Mouse (Mus musculus): ENCODE data around the gene Ang. TPM values are rescaled to one million over a fixed set of nuclear protein-coding genes. Genes with fewer than 3 reads are reported as not detected.

The Ang gene
- 10 to 100 TPM; 14.3 to 22.4 TPM for total RNA-seq (2021)
- long read RNA-seq, experiment 1, transcript Ang-201 (2 exons, 1,094 nt): major isoform, 9 of 13 reads
- long read RNA-seq, experiment 1, partial matches to known transcripts: 0 of 13 reads
- long read RNA-seq, experiment 1, other reads (novel, unspliced or antisense): 3 of 13 reads
- long read RNA-seq, experiment 2, partial matches to known transcripts: 0 of 3 reads
- long read RNA-seq, experiment 2, other reads (novel, unspliced or antisense): 0 of 3 reads

DNA sequence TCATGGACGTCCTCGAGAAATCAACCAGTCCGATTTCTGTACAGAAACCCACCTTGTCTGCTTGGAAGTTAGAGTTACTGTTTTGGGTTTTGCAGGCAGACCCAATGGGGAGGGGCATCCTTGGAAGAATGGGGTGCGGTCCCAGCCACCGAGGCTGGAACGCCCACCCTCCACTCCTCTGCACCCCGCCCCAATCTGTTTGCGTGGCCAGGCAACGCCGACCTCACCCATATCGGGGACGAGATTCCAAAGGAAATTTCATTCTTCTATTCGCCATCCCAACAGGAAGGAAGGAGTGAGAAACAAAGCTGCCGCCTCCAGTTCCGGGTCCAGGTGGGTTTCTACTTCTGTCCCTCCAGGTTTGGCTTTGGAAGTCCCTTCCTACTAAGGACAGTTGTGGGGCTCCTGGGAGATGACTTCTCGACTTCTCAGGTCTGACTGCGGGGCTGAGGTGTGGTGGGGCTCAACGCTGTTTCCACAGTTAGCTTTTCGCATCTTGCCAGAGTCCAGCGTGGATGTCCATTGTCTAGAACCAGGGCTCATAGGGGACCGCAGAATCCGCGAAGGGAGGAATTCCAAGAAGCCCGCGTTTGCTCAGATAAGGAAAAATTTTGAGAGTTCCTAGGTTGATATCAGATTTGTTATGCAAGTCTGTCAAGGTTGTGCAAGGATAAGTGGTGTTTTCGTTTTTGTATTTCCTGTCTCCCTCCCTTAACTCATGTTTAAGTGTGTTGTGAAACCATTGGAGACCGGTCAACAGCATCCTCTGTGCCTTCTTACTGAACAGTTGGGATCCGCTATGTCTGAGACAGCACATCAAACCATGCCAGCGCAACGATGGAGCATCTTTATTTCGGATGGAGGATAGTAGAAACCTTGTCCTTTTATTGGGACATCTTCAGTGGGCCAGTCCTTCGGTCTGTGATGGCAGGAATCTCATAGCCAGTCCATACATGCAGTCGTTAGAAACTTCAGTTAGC lies at the start of gene Ang, which contains the start of gene Rnase4:
Gene Ang (plus strand): TSS at position 230 of the 980 bp plus-strand sequence.
Gene Rnase4 (plus strand): TSS at position 157 of the 980 bp plus-strand sequence.
- DNase-seq: peak; percentile 56

DNA sequence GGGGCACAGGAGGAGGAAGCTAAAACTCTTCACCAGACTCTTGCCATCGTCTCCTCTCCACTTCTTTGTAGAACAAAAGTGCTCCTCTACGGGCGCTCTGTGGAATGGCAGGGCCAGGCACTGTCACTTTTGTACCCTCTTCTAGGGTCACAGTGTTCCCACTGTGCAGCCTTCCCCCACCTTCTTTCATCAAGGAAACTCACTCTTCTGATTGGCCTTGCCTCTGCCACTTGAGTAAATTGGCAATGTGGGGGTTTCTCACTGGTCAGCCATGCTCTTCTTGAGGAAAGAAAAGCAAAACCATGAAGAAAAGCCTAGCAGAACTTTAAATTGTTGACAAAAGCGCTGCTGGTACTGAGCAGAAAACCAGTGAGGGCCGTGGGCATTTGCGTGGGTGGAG lies 49.2 kb upstream of the Ang start, which contains the start of gene Rnase9:
Gene Rnase9 (minus strand): TSS at position 101 of the 400 bp plus-strand sequence.
- no peak for DNase-seq

DNA sequence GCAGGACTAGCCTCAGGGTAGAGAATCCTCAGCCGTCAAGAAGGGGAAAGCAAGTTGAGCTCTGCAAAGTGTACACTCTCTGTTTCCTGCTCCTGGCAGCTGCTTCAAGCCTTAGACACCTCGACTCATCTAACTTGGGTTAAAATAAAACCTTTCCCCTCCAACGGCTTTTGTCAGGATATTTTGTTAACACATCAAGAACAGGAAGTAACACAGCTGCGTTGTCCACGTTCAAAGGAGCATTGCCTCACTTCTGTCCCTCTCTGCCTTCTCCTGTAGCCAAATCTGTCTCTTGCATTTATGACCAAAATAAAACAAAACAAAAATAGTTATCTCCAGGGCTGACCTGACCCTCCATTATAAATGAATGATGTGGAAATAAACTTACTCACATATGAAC lies 43.1 kb upstream of the Ang start:
- no peak for DNase-seq

DNA sequence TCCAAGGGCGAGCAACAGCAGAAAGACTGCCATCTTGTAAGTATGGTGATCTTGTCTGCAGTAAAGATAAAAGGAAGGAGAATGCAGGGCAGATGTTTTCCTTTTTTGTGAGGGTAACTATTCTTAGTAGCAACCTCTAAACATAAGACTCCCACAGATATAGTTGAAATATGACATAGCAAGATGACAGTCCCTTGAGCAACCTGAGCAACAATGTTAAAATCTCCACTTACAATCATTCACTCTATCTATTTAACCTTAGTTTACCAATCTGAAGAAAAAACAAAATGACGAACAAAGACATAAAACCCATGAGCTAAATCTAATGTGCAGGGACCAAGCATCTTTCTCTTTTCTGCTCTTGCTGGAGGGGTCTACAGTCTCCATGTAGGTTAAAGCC lies 40.9 kb upstream of the Ang start, which contains the start of gene Rnase11:
Gene Rnase11 (minus strand): TSS at position 101 of the 400 bp plus-strand sequence.
- no peak for DNase-seq

DNA sequence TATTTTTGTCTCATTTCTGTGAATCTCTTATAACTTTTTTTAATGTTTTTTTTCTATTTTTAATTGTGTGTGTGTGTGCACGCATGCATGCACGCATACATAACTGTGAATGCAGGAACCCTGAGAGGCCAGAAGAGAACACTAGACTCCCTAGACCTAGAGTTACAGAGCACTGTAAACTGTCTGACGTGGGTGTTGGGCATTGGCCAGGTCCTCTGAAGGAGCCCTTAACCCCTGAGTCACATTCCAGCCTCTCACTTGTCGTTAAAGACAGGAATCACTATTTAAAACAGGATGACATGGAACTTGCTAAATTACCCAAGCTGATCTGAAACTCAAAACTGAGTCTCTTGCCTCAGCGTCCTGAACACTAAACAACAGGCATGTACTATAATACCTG lies 39.0 kb upstream of the Ang start:
- DNase-seq: no peak

DNA sequence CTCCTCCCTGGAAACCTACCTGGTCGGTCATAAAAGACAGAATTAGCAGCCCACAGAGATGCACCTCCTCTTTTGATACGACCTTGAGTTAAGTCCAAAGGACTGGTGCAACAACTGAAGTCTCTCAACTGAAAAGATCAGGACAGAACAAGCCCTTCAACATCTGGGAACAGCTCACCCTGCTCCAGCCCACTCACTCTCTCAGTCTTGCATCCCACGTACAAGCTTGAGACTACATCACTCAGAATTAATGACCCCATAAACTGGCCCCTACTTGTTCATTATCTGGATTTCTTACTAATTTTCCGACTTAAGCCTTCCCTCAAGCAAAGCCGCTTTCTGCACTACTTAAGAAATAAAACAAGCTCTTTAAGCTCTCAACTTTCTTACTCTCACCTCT lies 37.8 kb upstream of the Ang start:
- DNase-seq: no peak

DNA sequence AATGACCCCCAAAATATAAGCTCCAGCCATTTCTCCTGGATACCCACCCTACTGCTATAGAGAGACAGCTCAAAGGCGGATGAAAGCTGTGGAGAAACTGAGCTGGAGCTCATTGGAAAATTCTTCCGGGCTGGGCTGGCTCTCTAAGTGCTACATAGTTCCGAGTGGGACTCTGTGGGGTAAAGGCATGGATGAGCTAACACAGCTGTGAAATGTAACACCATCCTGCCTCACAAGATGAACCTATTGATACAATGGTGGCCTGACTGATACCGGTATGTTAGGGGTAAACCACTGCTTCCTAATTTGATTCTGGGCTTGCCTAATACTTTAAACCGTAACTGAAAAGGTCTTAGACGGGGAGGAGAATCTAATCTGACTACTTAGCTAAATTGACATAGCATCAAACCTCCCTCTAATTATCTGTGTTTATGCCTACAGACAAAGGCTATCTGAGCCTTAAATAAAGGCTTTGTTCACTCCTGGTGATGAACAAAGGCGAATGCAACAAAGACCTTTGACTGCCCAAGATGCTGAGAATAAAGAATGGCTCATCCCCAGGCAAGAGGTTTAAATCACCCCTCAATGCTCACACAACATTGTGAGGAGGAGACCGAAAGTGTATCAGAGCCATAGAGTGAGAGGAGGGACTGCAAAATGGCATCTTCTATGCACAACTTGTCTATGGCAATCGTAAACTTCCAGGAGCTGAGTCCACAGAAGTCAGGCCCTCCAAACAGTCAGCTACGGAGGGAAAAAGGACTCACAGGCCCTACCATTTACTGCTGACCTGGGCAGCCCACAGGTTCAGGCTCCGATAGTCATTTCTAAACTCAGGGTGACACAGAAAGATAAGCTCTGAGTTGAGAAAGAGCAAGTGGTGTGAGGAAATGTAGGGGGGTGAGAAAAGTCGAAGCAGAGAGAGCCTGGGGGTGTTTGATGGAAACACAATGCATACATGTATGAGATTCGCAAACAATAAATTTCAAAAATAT lies 36.4 kb upstream of the Ang start:
- DNase-seq: no peak

DNA sequence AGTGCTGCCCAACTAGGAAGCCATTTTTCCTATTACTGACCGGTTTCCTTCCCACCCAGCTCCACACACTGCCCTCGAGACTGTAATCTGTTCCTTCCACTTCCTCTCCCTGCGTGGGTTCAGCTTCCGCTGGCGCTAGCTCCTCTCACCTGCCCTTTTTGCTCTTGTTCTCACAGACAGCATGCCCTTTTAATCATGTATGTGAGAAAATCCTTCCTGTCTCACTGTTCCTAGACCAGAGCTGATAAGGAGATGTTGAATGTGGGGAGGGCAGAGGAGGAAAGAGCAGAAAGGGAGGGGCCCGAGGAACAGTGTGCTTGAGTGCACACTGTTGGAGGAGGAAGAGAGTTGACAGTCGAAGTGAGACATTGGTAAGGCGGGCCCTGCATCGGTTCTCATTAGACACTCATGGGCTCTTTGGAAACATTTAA lies 33.5 kb upstream of the Ang start, which contains the start of gene Rnase12:
Gene Rnase12 (minus strand): TSS at position 261 of the 431 bp plus-strand sequence.
- no peak for DNase-seq

DNA sequence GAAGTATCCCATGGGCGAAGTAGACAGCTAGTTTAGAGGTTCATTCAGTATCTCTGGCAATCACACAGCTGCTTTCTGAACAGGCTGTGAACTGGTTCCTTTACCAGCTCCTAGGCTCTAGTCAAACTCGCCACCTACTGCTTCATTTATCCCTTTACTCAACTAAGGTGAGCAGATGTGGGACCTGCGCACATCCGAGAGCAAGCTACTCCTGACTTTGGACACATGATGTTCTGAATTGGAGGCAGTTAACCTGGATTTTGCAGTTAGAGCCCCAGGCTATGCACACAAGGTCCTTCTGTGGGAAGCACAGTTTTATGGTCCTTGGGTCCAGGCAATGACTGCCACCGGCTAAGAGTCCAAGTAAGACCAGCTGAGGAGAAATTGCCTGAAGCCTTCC lies 30.2 kb upstream of the Ang start:
- DNase-seq: no peak

DNA sequence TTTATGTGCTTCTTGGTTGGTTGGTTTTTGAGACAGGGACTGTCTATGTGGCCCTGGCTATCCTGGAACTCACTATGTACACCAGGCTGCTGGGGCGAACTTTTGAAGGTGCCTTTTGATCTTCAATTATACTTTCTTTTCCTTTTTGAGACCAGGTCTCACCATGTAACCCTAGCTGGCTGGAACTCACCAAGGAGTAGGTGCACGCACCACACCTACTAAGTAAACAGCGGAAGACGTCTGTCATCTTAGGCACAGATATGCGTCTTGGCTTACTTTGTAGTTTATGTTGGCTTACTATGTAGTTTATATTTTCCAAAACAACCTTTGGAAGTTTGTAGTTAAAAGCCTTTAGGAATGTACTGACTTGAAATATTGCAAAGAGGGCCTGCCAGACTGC lies 22.0 kb upstream of the Ang start:
- no peak for DNase-seq

DNA sequence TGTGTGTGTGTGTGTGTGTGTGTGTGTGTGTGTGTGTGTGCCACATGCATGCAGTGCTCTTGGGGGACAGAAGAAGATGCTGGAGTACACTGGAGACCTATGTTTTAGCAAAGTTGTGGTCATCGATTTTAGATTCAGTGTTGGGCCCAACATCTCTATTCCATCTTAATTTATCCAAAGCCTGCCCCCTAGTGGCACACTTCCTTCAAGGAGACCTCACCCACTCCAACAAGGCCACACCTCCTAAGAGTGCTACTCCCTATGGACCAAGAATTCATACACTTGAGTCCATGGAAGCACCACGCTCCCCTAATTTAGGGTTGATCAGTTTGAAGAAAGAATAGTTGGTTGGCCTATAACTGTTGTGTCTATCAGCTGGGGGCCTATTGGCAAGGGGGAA lies 21.3 kb upstream of the Ang start:
- peak; percentile 56 for DNase-seq

DNA sequence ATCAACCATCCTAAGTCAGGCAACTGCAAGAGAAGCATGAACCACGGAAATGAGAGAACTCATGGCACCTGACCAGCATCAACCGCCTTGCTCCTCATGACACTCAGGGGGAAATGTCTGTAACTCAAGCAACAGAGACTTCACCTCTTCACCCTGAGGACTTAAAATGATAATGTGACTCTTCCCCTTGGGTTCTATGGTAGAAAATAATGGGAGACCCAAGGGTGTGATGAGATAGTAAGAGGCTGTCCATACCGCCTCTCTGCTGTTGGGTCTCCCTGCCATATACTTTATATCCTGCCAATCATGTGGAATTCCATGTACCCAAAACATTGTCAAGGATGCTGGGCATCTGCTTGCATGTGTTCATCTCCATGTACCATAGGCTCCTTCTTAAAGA lies 16.6 kb upstream of the Ang start, which contains the start of gene Olfr750:
Gene Olfr750 (minus strand): TSS at position 101 of the 400 bp plus-strand sequence.
- no peak for DNase-seq

DNA sequence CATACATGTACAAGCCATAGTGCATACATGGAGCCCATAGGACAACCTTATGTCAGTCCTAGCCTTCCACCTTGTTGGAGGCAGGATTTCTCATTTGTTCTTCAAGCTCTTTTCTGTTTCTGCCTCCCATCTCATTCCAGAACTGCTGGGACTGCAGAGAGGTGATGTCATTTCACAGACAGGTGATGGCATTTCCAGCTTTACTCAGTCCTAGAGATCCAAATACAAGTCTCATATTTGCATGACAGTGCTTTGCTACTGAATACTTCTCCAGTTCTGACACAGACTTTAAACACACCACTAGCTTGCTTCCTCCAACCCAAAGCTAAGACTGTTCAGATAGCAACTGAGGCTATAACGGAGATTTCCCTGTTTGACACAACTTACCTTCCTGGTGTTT lies 11.8 kb upstream of the Ang start:
- DNase-seq: no peak

DNA sequence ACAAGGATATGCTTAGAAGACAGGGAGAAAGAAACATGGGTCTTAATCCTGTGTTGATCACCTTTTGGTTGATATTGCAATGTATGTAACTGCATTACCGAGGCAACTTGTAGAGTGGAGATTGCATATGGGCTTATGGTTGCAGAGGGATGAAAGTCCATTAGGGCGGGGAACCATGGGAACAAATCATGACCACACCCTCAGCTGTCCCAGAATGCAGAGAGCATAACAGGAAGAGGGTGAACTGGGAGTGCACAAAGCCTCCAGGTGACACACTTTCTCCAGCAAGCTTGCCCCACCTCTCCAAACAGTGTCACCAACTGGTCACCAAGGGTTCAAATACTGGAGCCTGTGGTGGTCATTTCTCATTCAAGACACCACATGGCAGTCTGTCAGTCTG lies 9.9 kb upstream of the Ang start:
- DNase-seq: no peak

DNA sequence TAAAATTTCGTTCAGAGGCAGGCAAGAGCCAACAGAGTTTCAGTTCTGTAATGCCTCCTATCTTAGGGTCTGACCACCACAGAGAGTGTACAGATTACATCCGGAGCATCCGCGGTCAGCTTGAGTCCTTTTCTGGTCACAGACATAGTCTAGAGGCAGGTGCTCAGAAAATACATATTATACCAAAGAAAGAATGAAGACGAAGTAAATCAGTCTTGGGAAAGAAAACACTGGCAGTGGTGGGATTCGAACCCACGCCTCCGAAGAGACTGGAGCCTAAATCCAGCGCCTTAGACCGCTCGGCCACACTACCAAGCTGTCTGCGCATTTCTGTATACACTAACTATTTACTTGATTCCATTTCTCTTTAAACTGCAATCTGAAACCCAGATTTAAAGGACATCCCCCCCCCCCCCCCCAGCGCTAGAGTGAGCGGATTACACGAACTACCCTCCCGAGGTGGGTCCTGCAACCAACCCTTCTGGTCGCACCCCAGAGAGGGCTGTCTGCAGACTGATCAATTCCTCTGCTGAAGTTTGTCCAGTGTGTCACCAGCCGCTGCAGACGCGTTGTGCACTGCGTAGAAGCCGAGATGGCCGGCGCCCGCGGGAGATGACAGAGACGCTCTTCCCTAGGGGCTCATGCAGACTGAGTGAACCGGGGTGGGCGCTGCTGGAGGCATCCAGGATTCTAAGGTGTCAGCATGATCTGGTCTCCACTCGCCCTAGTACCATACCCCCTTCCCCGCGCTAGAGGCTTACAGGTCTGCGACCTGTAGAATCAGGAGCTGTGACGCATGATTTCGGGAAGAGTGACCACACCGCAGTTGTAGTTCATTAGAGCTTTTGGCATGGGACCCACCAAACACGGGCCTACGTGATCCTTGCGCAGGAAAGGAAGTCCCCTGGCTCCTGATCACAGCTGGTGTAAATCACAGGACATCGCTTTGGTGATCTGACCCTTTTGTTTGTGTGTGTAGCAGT lies 8.1 kb upstream of the Ang start:
- peak; percentile 67 for DNase-seq

DNA sequence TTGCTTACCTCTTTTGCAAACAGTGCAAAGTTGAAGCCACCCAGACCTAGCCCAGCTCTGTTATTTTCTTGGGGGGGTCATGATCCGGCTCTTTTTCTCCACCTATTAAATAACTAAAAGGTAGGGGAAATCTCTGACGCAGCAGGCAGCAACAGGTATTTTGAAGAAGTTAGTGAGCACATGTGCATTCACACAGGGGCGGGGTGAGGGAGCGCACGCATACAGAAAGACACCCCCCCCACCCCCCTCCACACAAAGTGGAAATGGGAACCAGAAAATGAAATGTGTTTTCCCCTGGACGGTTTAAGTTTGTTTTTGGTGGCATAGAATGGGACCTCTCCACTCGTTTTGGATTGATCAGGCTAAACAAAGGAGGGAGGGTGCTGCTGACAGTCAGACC lies 7.1 kb upstream of the Ang start:
- no peak for DNase-seq

DNA sequence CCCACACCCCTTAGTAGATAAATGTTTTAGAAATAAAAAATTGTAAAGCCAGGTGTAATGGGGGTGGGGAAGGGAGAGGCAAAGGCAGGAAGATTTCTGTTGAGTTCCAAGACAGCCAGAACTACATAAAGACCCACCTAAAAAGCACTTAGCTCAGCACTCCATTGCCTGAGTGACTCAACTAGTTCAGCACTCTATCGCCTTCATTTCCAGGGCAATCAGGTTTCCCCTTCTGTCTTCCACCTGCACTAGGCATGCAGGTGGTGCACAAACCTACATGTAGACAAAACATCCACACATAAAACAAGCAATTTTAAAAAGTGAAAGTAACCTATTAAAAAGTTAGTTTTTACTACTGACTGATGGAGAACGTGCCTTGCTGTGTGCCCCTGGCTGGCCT lies 5.9 kb upstream of the Ang start:
- no peak for DNase-seq

DNA sequence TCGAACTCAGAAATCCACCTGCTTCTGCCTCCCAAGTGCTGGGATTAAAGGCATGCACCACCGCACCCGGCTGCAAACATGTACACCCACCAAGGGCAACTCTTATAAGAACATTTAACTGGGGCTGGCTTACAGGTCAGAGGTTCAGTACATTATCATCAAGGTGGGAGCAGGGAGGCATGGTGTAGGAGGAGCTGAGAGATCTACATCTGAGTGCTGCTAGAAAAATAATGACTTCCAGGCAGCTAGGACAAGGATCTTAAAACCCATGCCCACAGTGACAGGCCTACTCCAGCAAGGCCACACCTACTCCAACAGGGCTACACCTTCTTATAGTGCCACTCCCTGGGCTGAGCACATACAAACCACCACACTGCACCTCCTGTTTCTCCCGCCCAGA lies 5.0 kb upstream of the Ang start:
- no peak for DNase-seq

DNA sequence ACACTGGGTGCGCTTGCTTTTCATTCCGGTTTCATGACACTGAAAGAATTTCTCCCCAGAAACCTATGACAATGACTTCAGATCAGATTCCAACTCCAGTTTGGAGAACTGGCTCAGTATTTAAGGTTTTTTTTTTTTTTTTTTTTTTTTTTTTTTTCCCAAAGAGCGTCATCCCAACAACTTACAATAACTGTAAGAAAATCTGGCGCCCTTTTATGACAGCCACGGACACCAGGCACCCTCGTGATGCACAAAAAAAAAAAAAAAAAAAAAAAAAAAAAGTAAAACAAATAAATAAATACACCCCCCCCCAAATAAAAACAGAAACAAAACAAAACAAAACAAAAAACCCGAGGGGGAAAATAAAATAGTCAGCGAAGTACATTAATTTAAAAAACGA lies 3.2 kb upstream of the Ang start:
- no peak for DNase-seq

DNA sequence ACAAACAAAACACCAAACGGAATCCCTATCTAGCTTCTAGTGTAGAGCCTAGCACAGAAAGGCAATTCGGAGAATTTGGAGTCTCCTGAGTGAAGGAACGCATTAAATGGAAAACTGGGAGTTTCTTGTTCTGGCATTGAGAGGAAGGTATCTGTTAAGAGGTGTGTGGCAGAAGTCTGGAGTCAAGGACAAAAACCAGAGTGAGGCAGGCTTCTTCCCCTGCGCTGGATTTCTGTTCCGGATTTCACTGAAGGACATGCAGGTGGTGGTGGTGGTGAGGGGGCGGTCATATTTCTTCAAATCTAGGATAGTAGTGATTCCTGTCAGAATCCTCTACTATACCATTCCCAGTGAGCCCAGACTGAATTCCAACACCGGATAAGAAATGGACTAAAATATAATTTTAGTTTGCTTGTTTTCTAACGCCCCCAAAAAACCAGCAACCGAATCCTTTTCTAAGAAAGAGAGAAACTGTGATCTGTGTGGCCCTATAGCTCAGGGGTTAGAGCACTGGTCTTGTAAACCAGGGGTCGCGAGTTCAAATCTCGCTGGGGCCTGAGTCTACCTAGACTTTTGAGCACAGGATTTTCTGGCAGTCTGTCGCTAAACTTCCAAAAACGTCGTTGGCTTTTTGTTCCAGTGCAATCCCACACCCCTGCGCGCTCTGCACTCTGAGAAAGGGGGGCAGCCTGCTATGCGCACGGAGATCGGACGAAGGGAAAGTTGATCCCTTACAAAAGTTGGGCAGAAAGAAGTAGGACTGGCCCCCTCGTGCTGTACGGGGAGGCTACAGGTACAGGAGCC lies 2.6 kb upstream of the Ang start:
- peak; percentile 89 for DNase-seq

Measured in adrenal gland, postnatal 10 days (tissue).